Mouse (Mus musculus): Measurements from ENCODE around the gene Abhd15. TPM values are rescaled to one million over a fixed set of nuclear protein-coding genes. Genes with fewer than 3 reads are reported as not detected.

Gene Abhd15
- polyA plus RNA-seq, 1 experiment from 2014 or later = 5.1 TPM

DNA sequence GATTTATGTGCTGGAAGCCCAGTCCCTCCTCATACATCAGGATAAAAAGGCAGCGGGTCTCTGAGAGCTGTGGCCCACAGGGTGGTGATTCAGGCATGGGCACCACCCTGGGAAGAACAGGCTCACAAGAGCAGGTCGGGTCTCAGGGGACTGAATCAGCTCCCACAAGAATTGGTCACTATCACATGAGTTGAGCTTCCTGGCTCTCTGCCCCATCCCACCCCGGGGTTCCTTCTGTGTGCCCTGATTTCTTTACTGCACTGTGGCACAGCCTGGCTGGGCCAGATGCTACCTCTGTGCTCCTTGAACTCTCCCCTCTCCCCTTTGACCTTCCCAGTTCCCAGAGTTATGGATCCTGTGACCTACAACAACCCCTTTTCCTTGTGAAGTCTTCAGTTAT is 31.9 kb upstream of the Abhd15 start:
- no peak overlapping the region for H3K4me3 ChIP-seq (ENCODE audit: low read depth, low read length)
- no peaks in the 10 kb centered on the region for H3K36me3 ChIP-seq (ENCODE audit: control insufficient read depth, insufficient read depth)
- H3K27ac ChIP-seq (ENCODE audit: low read length) = no peak overlapping the region
- no peaks in the 10 kb centered on the region; the same call in 1 of the 2 replicates for H3K27me3 ChIP-seq (ENCODE audit: control insufficient read depth, insufficient read depth, low read depth, low read length)
- H3K4me1 ChIP-seq (ENCODE audit: control insufficient read depth, low read depth, low read length) = no peaks in the 10 kb centered on the region
- no peak for ATAC-seq (ENCODE audit: low read depth)
- WGBS (ENCODE audit: insufficient replicate concordance) = 49% methylated on average over 3 of the region's 3 CpGs
- no peak overlapping the region for H3K4me2 ChIP-seq (ENCODE audit: low read depth, low read length)
- no peaks in the 10 kb centered on the region for H3K9me3 ChIP-seq (replicated peaks; ENCODE audit: control insufficient read depth, low read length)
- no peak overlapping the region for H3K9ac ChIP-seq (ENCODE audit: low read depth, low read length)

DNA sequence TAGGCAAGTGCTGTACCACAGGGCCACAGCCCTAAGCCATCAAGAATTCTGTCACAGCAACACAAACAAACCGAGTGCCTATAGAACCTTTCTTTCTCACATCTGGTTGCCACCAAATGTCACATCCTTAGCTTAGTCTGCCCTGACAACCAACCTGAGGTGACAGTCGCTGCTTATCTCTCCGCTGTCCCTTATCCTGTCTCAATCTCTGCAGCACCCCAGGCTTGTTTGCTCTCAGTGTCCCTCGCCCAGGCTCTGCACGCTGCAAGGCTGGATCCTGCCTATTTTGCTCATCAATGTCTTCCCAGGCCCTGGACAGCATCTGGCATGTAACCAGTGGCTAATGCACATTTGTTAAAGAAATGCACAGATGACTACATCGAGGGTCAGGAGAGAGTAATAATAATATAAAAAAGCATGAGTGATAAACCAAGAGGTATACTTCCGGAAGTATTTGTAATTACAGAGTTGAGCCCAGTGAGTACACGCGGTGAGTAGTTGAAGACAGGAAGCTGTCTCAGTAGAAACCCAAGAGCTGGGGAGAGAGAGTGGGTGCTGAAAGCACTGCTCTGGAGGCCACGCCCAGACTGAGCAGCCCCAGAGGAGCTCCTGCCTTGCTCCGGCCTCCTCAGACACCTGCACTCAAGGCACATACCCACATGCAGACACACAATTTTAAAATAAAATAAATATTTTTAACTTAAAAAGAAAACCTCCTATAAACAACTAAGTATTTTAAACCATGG is 31.2 kb upstream of the Abhd15 start:
- Histone ChIP-seq H3K9me3 (replicated peaks; ENCODE audit: control insufficient read depth, low read length) (no peaks in the 10 kb centered on the region), H3K9ac (ENCODE audit: low read depth, low read length) (no peak overlapping the region), H3K36me3 (ENCODE audit: control insufficient read depth, insufficient read depth) (no peaks in the 10 kb centered on the region), H3K4me2 (ENCODE audit: low read depth, low read length) (no peak overlapping the region), H3K27me3 (ENCODE audit: control insufficient read depth, insufficient read depth, low read depth, low read length) (peaks cover 6% of the 10 kb centered on the region), H3K4me1 (ENCODE audit: control insufficient read depth, low read depth, low read length) (no peaks in the 10 kb centered on the region), H3K4me3 (ENCODE audit: low read depth, low read length) (no peak overlapping the region), H3K27ac (ENCODE audit: low read length) (no peak overlapping the region)
- WGBS (ENCODE audit: insufficient replicate concordance) = 38% methylated on average over 11 of the region's 11 CpGs
- ATAC-seq (ENCODE audit: low read depth) = no peak

DNA sequence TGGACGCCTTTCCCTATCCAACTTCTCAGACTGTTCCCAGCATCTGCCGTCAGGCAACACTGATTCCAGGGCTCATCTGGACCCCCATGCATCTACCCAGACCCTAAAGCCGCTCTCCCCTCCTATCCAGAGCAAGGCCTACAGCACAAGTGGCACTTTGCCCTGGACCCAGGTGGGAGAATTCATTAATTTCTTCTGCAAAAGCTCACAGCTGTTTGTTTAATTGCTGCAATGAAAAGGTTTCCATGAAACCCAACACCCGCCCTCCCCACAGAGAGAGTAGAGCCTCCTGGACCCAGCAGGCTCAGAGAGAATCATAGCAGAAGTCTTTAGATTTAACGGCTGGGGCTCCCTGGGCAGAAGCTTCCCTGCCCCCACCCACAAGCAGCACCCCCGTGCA is 29.7 kb upstream of the Abhd15 start:
- no peak overlapping the region for H3K9ac ChIP-seq (ENCODE audit: low read depth, low read length)
- peaks cover 21% of the 10 kb centered on the region for H3K27me3 ChIP-seq (ENCODE audit: control insufficient read depth, insufficient read depth, low read depth, low read length)
- 67% methylated on average over 6 of the region's 6 CpGs for WGBS (ENCODE audit: insufficient replicate concordance)
- no peaks in the 10 kb centered on the region for H3K36me3 ChIP-seq (ENCODE audit: control insufficient read depth, insufficient read depth)
- H3K4me1 ChIP-seq (ENCODE audit: control insufficient read depth, low read depth, low read length) = peaks cover 6% of the 10 kb centered on the region
- H3K4me2 ChIP-seq (ENCODE audit: low read depth, low read length) = no peak overlapping the region
- H3K4me3 ChIP-seq (ENCODE audit: low read depth, low read length) = no peak overlapping the region
- ATAC-seq (ENCODE audit: low read depth) = no peak
- H3K9me3 ChIP-seq (replicated peaks; ENCODE audit: control insufficient read depth, low read length) = no peaks in the 10 kb centered on the region
- no peak overlapping the region for H3K27ac ChIP-seq (ENCODE audit: low read length)

DNA sequence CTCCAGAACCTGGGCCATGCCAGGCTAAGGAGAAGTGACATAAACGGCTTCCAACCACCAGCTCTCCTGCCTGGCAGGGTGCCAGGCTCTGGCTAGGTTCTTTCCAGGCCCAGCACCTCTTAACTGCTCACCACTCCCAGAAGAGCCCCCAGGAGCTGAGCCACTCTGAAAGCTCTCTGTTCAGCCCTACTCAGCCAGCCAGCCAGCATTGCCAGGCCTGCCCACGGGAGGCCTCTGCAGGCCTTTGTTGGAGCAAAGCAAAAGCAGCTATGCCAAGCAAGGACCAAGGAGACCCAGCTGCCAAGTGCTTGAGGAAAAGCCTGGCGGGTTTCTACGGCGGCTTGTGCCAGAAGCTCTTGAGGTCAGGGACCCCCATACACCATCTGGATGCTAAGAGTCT is 28.1 kb upstream of the Abhd15 start:
- ATAC-seq (ENCODE audit: low read depth) = no peak
- WGBS (ENCODE audit: insufficient replicate concordance) = 64% methylated on average over 5 of the region's 5 CpGs

DNA sequence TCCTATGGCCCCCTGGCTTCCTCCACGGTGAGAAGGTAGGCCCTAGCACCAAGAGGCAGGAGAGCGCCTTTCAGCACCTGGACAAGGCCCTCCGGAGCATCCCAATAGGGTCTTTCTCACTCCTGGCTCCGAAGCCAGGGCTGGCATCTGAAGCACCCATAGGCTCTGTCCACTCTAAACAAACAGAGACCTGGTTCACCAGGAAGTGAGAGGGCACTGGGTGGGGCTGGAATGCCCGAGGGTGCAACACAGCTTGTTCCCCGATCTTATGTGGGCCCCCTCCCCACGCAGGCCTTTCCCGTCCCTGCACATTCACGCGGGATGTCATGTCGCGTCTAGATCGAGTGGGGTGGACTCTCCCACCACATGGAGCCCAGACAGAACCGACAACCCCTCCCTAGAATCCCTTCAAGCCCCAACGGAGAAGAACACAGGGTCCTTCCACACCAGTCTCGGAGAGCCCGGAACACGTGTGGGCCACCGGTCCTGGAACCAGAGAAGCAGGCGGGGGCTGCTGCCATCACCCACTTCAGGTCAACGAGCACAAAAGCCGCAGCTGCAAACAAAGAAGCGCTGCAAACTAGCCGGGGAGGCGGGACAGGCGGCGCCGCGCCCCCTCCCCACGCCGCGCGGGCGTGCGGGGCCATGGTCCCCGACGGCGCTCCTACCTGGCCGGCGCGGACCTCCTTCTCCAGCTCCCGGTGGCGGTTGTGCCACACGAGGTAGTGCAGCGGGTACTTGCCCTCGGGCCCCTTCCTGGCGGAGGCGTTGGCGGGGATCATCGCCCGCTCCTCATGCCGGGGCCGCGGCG is 25.9 kb upstream of the Abhd15 start:
- Histone ChIP-seq H3K4me2 (ENCODE audit: low read depth, low read length) (peak overlapping the region; percentile 94), H3K27me3 (ENCODE audit: control insufficient read depth, insufficient read depth, low read depth, low read length) (peaks cover 33% of the 10 kb centered on the region), H3K36me3 (ENCODE audit: control insufficient read depth, insufficient read depth) (no peaks in the 10 kb centered on the region), H3K27ac (ENCODE audit: low read length) (no peak overlapping the region), H3K9me3 (replicated peaks; ENCODE audit: control insufficient read depth, low read length) (no peaks in the 10 kb centered on the region), H3K4me3 (ENCODE audit: low read depth, low read length) (peak overlapping the region; percentile 70), H3K9ac (ENCODE audit: low read depth, low read length) (peak overlapping the region; percentile 59), H3K4me1 (ENCODE audit: control insufficient read depth, low read depth, low read length) (peaks cover 32% of the 10 kb centered on the region)
- 5% methylated on average over 51 of the region's 55 CpGs for WGBS (ENCODE audit: insufficient replicate concordance)
- no peak for ATAC-seq (ENCODE audit: low read depth)

More for the DNA sequence above, 28.1 kb upstream of the Abhd15 start:
- Histone ChIP-seq H3K4me2 (ENCODE audit: low read depth, low read length) (no peak overlapping the region), H3K9me3 (replicated peaks; ENCODE audit: control insufficient read depth, low read length) (no peaks in the 10 kb centered on the region), H3K4me3 (ENCODE audit: low read depth, low read length) (no peak overlapping the region), H3K27ac (ENCODE audit: low read length) (no peak overlapping the region), H3K36me3 (ENCODE audit: control insufficient read depth, insufficient read depth) (no peaks in the 10 kb centered on the region), H3K4me1 (ENCODE audit: control insufficient read depth, low read depth, low read length) (peaks cover 19% of the 10 kb centered on the region), H3K27me3 (ENCODE audit: control insufficient read depth, insufficient read depth, low read depth, low read length) (peaks cover 31% of the 10 kb centered on the region), H3K9ac (ENCODE audit: low read depth, low read length) (no peak overlapping the region)

DNA sequence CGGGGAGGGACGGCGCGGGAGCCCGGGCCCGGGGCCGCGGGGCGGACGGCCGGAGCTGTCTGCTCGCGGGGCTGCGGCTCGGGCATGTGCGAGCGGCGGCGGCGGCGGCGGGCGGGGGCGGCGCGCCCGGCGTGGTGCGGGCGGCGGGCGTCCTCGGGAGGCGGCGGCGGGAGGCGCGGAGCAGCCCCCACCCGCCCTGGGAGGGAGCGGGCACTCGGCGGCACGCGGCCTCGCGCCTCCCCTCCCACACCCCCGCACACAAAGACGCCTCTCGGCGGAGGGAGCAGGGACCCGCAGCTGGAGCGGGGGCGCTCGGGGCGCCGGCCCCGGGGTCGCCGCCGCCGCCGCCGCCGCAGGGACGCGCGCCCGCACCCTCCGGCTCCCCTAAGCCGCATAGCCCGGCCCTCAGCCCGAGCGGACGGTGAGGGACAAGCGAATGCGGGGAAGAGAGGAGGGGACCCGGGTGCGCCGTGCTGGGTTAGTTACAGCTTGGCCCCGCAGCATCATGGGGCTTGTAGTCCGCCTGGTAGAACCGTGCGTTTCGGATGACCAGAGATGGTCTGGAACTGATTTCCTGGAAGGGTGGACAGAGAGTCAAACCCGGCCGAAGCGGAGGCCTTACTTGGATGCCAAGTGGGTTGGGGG is 25.2 kb upstream of the Abhd15 start, which contains the start of gene Ankrd13b:
Gene Ankrd13b (minus strand): TSS at position 88 of the 645 bp plus-strand sequence.
- no peaks in the 10 kb centered on the region for H3K9me3 ChIP-seq (replicated peaks; ENCODE audit: control insufficient read depth, low read length)
- WGBS (ENCODE audit: insufficient replicate concordance) = under 1% methylated on average over 31 of the region's 87 CpGs
- no peak within 1 kb of the TSS for H3K27ac ChIP-seq (ENCODE audit: low read length)
- peak within 1 kb of the TSS; percentile 94 for H3K4me2 ChIP-seq (ENCODE audit: low read depth, low read length)
- H3K9ac ChIP-seq (ENCODE audit: low read depth, low read length) = peak within 1 kb of the TSS; percentile 59
- peaks cover 39% of the 10 kb centered on the region for H3K4me1 ChIP-seq (ENCODE audit: control insufficient read depth, low read depth, low read length)
- no peaks in the 10 kb centered on the region for H3K36me3 ChIP-seq (ENCODE audit: control insufficient read depth, insufficient read depth)
- peaks cover 33% of the 10 kb centered on the region for H3K27me3 ChIP-seq (ENCODE audit: control insufficient read depth, insufficient read depth, low read depth, low read length)
- no peak for ATAC-seq (ENCODE audit: low read depth)
- peak within 1 kb of the TSS; percentile 70 for H3K4me3 ChIP-seq (ENCODE audit: low read depth, low read length)

DNA sequence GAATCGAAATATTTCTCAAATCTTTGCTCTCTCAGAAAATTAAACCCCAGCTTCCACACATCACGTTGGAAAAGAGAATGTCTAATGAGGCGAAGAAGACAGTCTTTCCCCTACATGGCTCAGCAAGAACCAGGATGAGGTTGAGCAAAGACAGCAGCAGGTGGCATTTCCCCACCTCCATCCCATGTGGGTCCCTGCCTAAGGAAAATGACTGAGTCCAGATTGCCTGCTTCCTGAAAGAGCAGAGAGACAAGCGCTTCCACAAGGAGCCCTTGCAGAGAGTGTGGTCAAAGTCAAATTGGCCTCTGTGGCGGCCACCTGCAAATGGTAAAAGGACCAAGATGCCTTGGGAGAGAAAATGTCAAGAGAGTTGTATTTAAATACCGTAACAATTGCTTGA is 24.5 kb upstream of the Abhd15 start:
- peaks cover 33% of the 10 kb centered on the region for H3K27me3 ChIP-seq (ENCODE audit: control insufficient read depth, insufficient read depth, low read depth, low read length)
- ATAC-seq (ENCODE audit: low read depth) = no peak
- H3K9ac ChIP-seq (ENCODE audit: low read depth, low read length) = no peak overlapping the region
- peaks cover 47% of the 10 kb centered on the region for H3K4me1 ChIP-seq (ENCODE audit: control insufficient read depth, low read depth, low read length)
- no peak overlapping the region for H3K4me3 ChIP-seq (ENCODE audit: low read depth, low read length)
- no peak overlapping the region for H3K27ac ChIP-seq (ENCODE audit: low read length)
- H3K4me2 ChIP-seq (ENCODE audit: low read depth, low read length) = no peak overlapping the region
- no peaks in the 10 kb centered on the region for H3K36me3 ChIP-seq (ENCODE audit: control insufficient read depth, insufficient read depth)
- WGBS (ENCODE audit: insufficient replicate concordance) = 61% methylated on average over 6 of the region's 6 CpGs
- no peaks in the 10 kb centered on the region for H3K9me3 ChIP-seq (replicated peaks; ENCODE audit: control insufficient read depth, low read length)

DNA sequence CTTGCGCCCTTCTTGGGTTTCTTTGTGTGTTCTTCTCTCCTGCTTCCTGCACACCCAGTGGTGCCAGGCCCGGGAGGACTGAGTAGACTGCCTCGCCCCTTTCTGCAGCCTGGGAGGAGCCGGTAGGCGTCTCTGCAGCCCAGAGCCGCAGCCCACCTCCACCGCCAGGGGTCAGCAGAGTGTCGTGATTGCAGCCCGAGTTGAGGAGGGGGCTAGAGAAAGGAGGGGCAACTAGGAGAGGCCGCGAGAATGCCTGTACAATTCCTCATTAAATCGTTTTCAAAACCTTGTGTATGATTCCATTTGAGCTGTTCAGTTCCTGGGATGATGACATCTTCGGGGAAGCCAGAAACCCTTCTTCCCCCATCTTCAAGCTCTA is 23.8 kb upstream of the Abhd15 start:
- Histone ChIP-seq H3K27me3 (ENCODE audit: control insufficient read depth, insufficient read depth, low read depth, low read length) (peaks cover 33% of the 10 kb centered on the region), H3K4me1 (ENCODE audit: control insufficient read depth, low read depth, low read length) (peaks cover 50% of the 10 kb centered on the region), H3K4me3 (ENCODE audit: low read depth, low read length) (peak overlapping the region; percentile 84), H3K9me3 (replicated peaks; ENCODE audit: control insufficient read depth, low read length) (no peaks in the 10 kb centered on the region), H3K27ac (ENCODE audit: low read length) (no peak overlapping the region), H3K36me3 (ENCODE audit: control insufficient read depth, insufficient read depth) (no peaks in the 10 kb centered on the region), H3K4me2 (ENCODE audit: low read depth, low read length) (peak overlapping the region; percentile 97), H3K9ac (ENCODE audit: low read depth, low read length) (no peak overlapping the region; the same call in 1 of the 2 replicates)
- under 1% methylated on average over 13 of the region's 13 CpGs for WGBS (ENCODE audit: insufficient replicate concordance)
- ATAC-seq (ENCODE audit: low read depth) = peak; percentile 30

All from liver, embryonic 16.5 days (tissue).